In the genomic region with DNA sequence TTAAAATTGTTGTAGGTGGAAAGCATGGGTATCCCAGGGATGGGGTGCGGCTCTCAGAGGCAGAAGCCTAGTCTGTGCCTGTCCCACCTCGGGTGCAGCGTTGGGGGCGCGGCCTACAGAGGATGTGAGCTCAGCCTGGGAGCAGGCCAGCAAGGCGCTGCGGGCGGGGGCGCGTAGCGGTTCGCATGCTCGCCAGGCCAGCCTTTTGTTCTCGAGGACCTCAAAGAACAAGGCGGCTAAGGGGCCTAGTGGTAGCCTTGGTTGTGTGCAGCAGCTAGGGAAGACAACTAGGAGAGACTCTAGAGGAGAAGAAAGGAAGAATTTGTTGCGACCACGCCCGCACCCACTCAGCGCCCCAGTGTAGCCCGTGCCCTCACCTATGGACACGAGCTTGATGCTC, we compare ENCODE assay signal across 8 mouse cellular contexts. TPM values are rescaled to one million over a fixed set of nuclear protein-coding genes. Genes with fewer than 3 reads are reported as not detected.
DNase-seq lines count a peak whose midpoint lies in the region; ATAC-seq lines count a peak whose summit lies in the region.

No protein-coding gene starts in this region.

- 0 out of 2 replicates have a peak, but pooled peaks have one; percentile 18 for ATAC-seq in embryonic facial prominence, embryonic 13.5 days (ENCODE audit: insufficient number of reproducible peaks, insufficient read depth, low FRiP score, low TSS enrichment, low read depth)
- peak; percentile 44; the same call in 1 of the 2 replicates for ATAC-seq in limb, embryonic 15.5 days (ENCODE audit: insufficient number of reproducible peaks, low FRiP score, low TSS enrichment, low read depth)
- ATAC-seq in midbrain, embryonic 16.5 days = peak; percentile 59

- no peaks in the 10 kb centered on the region for H3K9me3 ChIP-seq in embryonic facial prominence, embryonic 13.5 days
- H3K9me3 ChIP-seq in limb, embryonic 15.5 days = no peaks in the 10 kb centered on the region
- no peaks in the 10 kb centered on the region for H3K9me3 ChIP-seq in midbrain, embryonic 16.5 days (replicated peaks; ENCODE audit: control insufficient read depth, low read length, poor library complexity, severe bottlenecking)

- H3K36me3 ChIP-seq in embryonic facial prominence, embryonic 13.5 days = peaks cover 25% of the 10 kb centered on the region
- H3K36me3 ChIP-seq in limb, embryonic 15.5 days = peaks cover 23% of the 10 kb centered on the region
- peaks cover 3% of the 10 kb centered on the region for H3K36me3 ChIP-seq in midbrain, embryonic 16.5 days (ENCODE audit: control insufficient read depth, insufficient read depth, low read length)

- H3K9ac ChIP-seq in embryonic facial prominence, embryonic 13.5 days = peak overlapping the region; percentile 83
- H3K9ac ChIP-seq in limb, embryonic 15.5 days = peak overlapping the region; percentile 56
- peak overlapping the region; percentile 85 for H3K9ac ChIP-seq in midbrain, embryonic 16.5 days (ENCODE audit: low read depth, low read length)

- H3K27ac ChIP-seq in embryonic facial prominence, embryonic 13.5 days = peak overlapping the region; percentile 93
- H3K27ac ChIP-seq in limb, embryonic 15.5 days = peak overlapping the region; percentile 93
- peak overlapping the region; percentile 86 for H3K27ac ChIP-seq in midbrain, embryonic 16.5 days (ENCODE audit: low read length)

- H3K27me3 ChIP-seq in embryonic facial prominence, embryonic 13.5 days = no peaks in the 10 kb centered on the region
- no peaks in the 10 kb centered on the region for H3K27me3 ChIP-seq in limb, embryonic 15.5 days
- H3K27me3 ChIP-seq in midbrain, embryonic 16.5 days (ENCODE audit: control insufficient read depth, insufficient read depth, low read depth, low read length) = no peaks in the 10 kb centered on the region

- peak overlapping the region; percentile 65 for H3K4me2 ChIP-seq in embryonic facial prominence, embryonic 13.5 days
- H3K4me2 ChIP-seq in limb, embryonic 15.5 days = peak overlapping the region; percentile 47
- peak overlapping the region; percentile 70 for H3K4me2 ChIP-seq in midbrain, embryonic 16.5 days (ENCODE audit: low read length)

- peak; percentile 83 for DNase-seq in 3T3-L1 (ENCODE audit: low read depth, low spot score)
- DNase-seq in adrenal gland, postnatal 14 days = peak; percentile 83
- peak; percentile 82 for DNase-seq in heart, adult 8-10 months (ENCODE audit: low spot score)
- peak; percentile 66 for DNase-seq in kidney, adult 9 months
- peak; percentile 77 to 82 for DNase-seq in spleen, postnatal 36 days (ENCODE audit: low spot score in 2 of 2)

- H3K4me1 ChIP-seq in embryonic facial prominence, embryonic 13.5 days = peaks cover 16% of the 10 kb centered on the region
- peaks cover 11% of the 10 kb centered on the region; the same call in 1 of the 2 replicates for H3K4me1 ChIP-seq in limb, embryonic 15.5 days
- peaks cover 18% of the 10 kb centered on the region for H3K4me1 ChIP-seq in midbrain, embryonic 16.5 days (ENCODE audit: control insufficient read depth, insufficient read depth, low read length)

- H3K4me3 ChIP-seq in embryonic facial prominence, embryonic 13.5 days = peak overlapping the region; percentile 59
- H3K4me3 ChIP-seq in limb, embryonic 15.5 days = peak overlapping the region; percentile 53
- peak overlapping the region; percentile 58 for H3K4me3 ChIP-seq in midbrain, embryonic 16.5 days (ENCODE audit: low read depth, low read length)

- 28% methylated on average over 21 of the region's 21 CpGs for WGBS in embryonic facial prominence, embryonic 13.5 days
- 34% methylated on average over 21 of the region's 21 CpGs for WGBS in limb, embryonic 15.5 days
- WGBS in midbrain, embryonic 16.5 days = 23% methylated on average over 21 of the region's 21 CpGs

RNA-seq across cellular contexts. Expression of gene Flna, which starts 3.9 kb away (rescaled TPM):
- total RNA-seq in adrenal gland, postnatal 14 days (2021) = 138 and 176 TPM in 2 replicates
- polyA plus RNA-seq in embryonic facial prominence, embryonic 13.5 days (2015; fragmentation: Nextera tagmentation; extraction: Ambion mirVana) = 289 and 307 TPM in 2 replicates
- 10 to 100 TPM; 59.1 to 98.9 (median 79.2) TPM for total RNA-seq in heart, adult 8-10 months (2022)
- polyA plus RNA-seq in limb, embryonic 15.5 days (2015; fragmentation: Nextera tagmentation; extraction: Ambion mirVana) = 228 and 248 TPM in 2 replicates
- polyA plus RNA-seq in midbrain, embryonic 16.5 days (2015; fragmentation: Nextera tagmentation; extraction: Ambion mirVana) = 84.6 and 88.4 TPM in 2 replicates

RNA-seq across cellular contexts. Expression of gene Emd, which starts 8.8 kb away (rescaled TPM):
- 56.8 and 67.7 TPM in 2 replicates for total RNA-seq in adrenal gland, postnatal 14 days (2021)
- polyA plus RNA-seq in embryonic facial prominence, embryonic 13.5 days (2015; fragmentation: Nextera tagmentation; extraction: Ambion mirVana) = 28.9 and 31.6 TPM in 2 replicates
- total RNA-seq in heart, adult 8-10 months (2022) = 10 to 100 TPM; 31.5 to 38.2 (median 33.4) TPM
- polyA plus RNA-seq in limb, embryonic 15.5 days (2015; fragmentation: Nextera tagmentation; extraction: Ambion mirVana) = 24.8 and 29.0 TPM in 2 replicates
- polyA plus RNA-seq in midbrain, embryonic 16.5 days (2015; fragmentation: Nextera tagmentation; extraction: Ambion mirVana) = 12.8 and 13.5 TPM in 2 replicates

RNA-seq across cellular contexts. Expression of gene Rpl10, which starts 24.9 kb away (rescaled TPM):
- 289 and 296 TPM in 2 replicates for total RNA-seq in adrenal gland, postnatal 14 days (2021)
- 776 and 892 TPM in 2 replicates for polyA plus RNA-seq in embryonic facial prominence, embryonic 13.5 days (2015; fragmentation: Nextera tagmentation; extraction: Ambion mirVana)
- 100 to 1,000 TPM; 121 to 325 (median 211) TPM for total RNA-seq in heart, adult 8-10 months (2022)
- polyA plus RNA-seq in limb, embryonic 15.5 days (2015; fragmentation: Nextera tagmentation; extraction: Ambion mirVana) = 675 and 811 TPM in 2 replicates
- 454 and 460 TPM in 2 replicates for polyA plus RNA-seq in midbrain, embryonic 16.5 days (2015; fragmentation: Nextera tagmentation; extraction: Ambion mirVana)

RNA-seq across cellular contexts. Expression of gene Taz, which starts 36.0 kb away (rescaled TPM):
- total RNA-seq in adrenal gland, postnatal 14 days (2021) = 61.6 and 72.0 TPM in 2 replicates
- polyA plus RNA-seq in embryonic facial prominence, embryonic 13.5 days (2015; fragmentation: Nextera tagmentation; extraction: Ambion mirVana) = 92.8 and 94.8 TPM in 2 replicates
- total RNA-seq in heart, adult 8-10 months (2022) = 10 to 100 TPM; 47.1 to 63.2 (median 49.8) TPM
- 89.2 and 89.6 TPM in 2 replicates for polyA plus RNA-seq in limb, embryonic 15.5 days (2015; fragmentation: Nextera tagmentation; extraction: Ambion mirVana)
- 79.8 and 81.3 TPM in 2 replicates for polyA plus RNA-seq in midbrain, embryonic 16.5 days (2015; fragmentation: Nextera tagmentation; extraction: Ambion mirVana)

RNA-seq across cellular contexts. Expression of gene Dnase1l1, which starts 36.5 kb away (rescaled TPM):
- total RNA-seq in adrenal gland, postnatal 14 days (2021) = 9.0 and 12.7 TPM in 2 replicates
- 11.3 and 14.9 TPM in 2 replicates for polyA plus RNA-seq in embryonic facial prominence, embryonic 13.5 days (2015; fragmentation: Nextera tagmentation; extraction: Ambion mirVana)
- 10 to 100 TPM; 17.7 to 20.0 (median 18.3) TPM for total RNA-seq in heart, adult 8-10 months (2022)
- polyA plus RNA-seq in limb, embryonic 15.5 days (2015; fragmentation: Nextera tagmentation; extraction: Ambion mirVana) = 17.3 and 20.2 TPM in 2 replicates
- 2.8 and 4.3 TPM in 2 replicates for polyA plus RNA-seq in midbrain, embryonic 16.5 days (2015; fragmentation: Nextera tagmentation; extraction: Ambion mirVana)

Comparison
In these comparisons a context has a peak if more than half of its experiments do, and no peak if none do; other contexts are left out.
1. Peak in every context shown above with its lines: DNase-seq, ATAC-seq, H3K4me3 ChIP-seq and H3K27ac ChIP-seq.